Mouse (Mus musculus) embryonic facial prominence, embryonic 14.5 days (tissue): ENCODE measurements around the gene Gm6993. TPM values are rescaled to one million over a fixed set of nuclear protein-coding genes. Genes with fewer than 3 reads are reported as not detected.
A peak's percentile ranks its signal among the peaks of the same experiment; 100 is the strongest.

Experiments used
- ATAC-seq: fragments of 200-750 bp; cut with Nextera tagmentation; 2 replicates; pipeline ENCODE4 v1.8.0; 2017; ENCODE audit warnings: low read depth, moderate number of reproducible peaks, moderate TSS enrichment
- DNase-seq: peaks from one replicate; pipeline ENCODE4 v3.0.0-alpha.2; 2015; ENCODE audit warnings: low spot score
- H3K27ac ChIP-seq: fragments of 300-500 bp; sonication (generic); replicated peaks from 2 replicates; pipeline ENCODE4 v1.5.1; 2014; ENCODE audit warnings: low read depth, mild to moderate bottlenecking, low read length, moderate library complexity
- H3K27me3 ChIP-seq: fragments of 300-500 bp; sonication (generic); replicated peaks from 2 replicates; pipeline ENCODE4 v1.6.1; 2014; ENCODE audit warnings: low read length; ENCODE audit not compliant: control insufficient read depth, insufficient read depth
- H3K36me3 ChIP-seq: fragments of 300-500 bp; sonication (generic); 2 replicates; pipeline ENCODE4 v1.6.1; 2014; ENCODE audit warnings: low read length, mixed read lengths; ENCODE audit not compliant: control insufficient read depth, insufficient read depth
- H3K4me1 ChIP-seq: fragments of 300-500 bp; sonication (generic); 2 replicates; pipeline ENCODE4 v1.6.1; 2014; ENCODE audit warnings: antibody characterized with exemption, low read length; ENCODE audit not compliant: control insufficient read depth, insufficient read depth
- H3K4me2 ChIP-seq: fragments of 300-500 bp; sonication (generic); 2 replicates; pipeline ENCODE4 v1.6.1; 2014; ENCODE audit warnings: low read depth, mild to moderate bottlenecking, low read length, moderate library complexity, mixed read lengths
- H3K4me3 ChIP-seq: fragments of 300-500 bp; sonication (generic); 2 replicates; pipeline ENCODE4 v1.5.1; 2014; ENCODE audit warnings: low read depth, mild to moderate bottlenecking, low read length
- H3K9ac ChIP-seq: fragments of 300-500 bp; sonication (generic); 2 replicates; pipeline ENCODE4 v1.6.1; 2014; ENCODE audit warnings: low read depth, mild to moderate bottlenecking, low read length, moderate library complexity, mixed read lengths
- H3K9me3 ChIP-seq: fragments of 300-500 bp; sonication (generic); 2 replicates; pipeline ENCODE4 v1.6.1; 2016; ENCODE audit warnings: low read length; ENCODE audit not compliant: control insufficient read depth
- WGBS: fragments of 180-500 bp; shearing (Covaris S2); extraction: QIAGEN DNeasy Blood & Tissue Kit; methylation state at CpG from one replicate; pipeline ENCODE4 v1.1.7; 2014; 5-methylcytosine and 5-hydroxymethylcytosine counted together
- polyA plus RNA-seq: library from polyadenylated mRNA; unstranded; fragments of >200 nt; fragmentation: Nextera tagmentation; extraction: Ambion mirVana; gene quantifications from 2 replicates; pipeline ENCODE4 v1.2.1, GENCODE M21; 2014

The Gm6993 gene
- polyA plus RNA-seq, 1 experiment from 2014 or later = not detected

- WGBS = 82% methylated on average over 3 of the region's 3 CpGs
- Histone ChIP-seq H3K4me3 (no peak overlapping the region), H3K4me2 (no peak overlapping the region), H3K36me3 (no peaks in the 10 kb centered on the region), H3K9ac (no peak overlapping the region), H3K4me1 (no peaks in the 10 kb centered on the region), H3K9me3 (no peaks in the 10 kb centered on the region), H3K27me3 (no peaks in the 10 kb centered on the region), H3K27ac (no peak overlapping the region)
- ATAC-seq (no peak), DNase-seq (no peak)
Observed at GRCm38 (mm10) chr12:31244691-31245090, 4.1 kb downstream of the Gm6993 start.

GRCm38 (mm10) chr12:31246153-31246552 is 5.6 kb downstream of the Gm6993 start:
- no peak overlapping the region for H3K4me3 ChIP-seq
- H3K4me2 ChIP-seq = no peak overlapping the region
- H3K27me3 ChIP-seq = no peaks in the 10 kb centered on the region
- H3K9ac ChIP-seq = no peak overlapping the region
- no peak overlapping the region for H3K27ac ChIP-seq
- H3K36me3 ChIP-seq = no peaks in the 10 kb centered on the region
- H3K9me3 ChIP-seq = no peaks in the 10 kb centered on the region
- no peak for DNase-seq
- no peak for ATAC-seq
- WGBS = 56% methylated on average over 3 of the region's 3 CpGs
- H3K4me1 ChIP-seq = no peaks in the 10 kb centered on the region

DNA sequence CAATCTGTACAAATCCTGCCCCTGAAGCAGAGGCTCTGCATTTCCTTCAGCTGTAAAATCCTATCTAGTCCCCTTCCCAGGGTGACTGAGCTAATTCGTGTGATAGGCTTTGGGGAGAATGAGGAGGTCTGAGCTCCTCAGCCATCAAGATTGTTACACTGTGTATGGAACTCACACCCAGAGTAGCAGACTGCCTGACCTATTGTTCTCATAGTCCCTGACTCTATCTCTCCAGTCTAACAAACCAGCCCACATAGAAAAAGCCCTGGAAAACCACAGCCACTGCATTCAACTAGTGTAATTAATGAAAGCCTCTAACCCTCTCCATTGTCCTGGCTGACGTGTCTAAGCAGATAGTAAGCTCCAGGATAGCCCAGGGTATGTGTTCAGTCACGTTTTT is 6.0 kb downstream of the Gm6993 start:
- 49% methylated on average over 3 of the region's 3 CpGs for WGBS
- ATAC-seq (no peak), DNase-seq (no peak)
- Histone ChIP-seq H3K36me3 (no peaks in the 10 kb centered on the region), H3K9me3 (no peaks in the 10 kb centered on the region), H3K4me1 (no peaks in the 10 kb centered on the region), H3K4me2 (no peak overlapping the region), H3K27me3 (no peaks in the 10 kb centered on the region), H3K9ac (no peak overlapping the region), H3K27ac (no peak overlapping the region), H3K4me3 (no peak overlapping the region)

DNA sequence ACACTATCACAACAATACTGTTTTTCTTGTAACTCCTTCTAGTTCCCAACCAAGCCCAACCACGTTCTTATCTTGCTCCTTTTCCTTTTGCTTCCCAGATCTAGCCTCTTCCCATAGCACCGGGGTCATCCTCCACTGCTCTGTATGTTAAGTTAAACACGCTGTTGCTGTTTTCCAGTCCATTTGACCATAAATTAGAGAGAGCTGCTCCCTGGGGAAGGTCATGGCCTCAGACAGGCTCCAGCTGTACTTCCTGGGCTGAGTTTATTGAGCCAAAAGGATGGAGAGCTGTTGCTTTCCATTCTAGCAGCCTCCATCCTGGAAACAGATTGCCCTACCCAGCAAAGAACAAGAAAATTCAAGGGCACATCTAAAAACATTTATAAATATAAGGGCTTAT is 7.6 kb downstream of the Gm6993 start:
- H3K4me2 ChIP-seq = no peak overlapping the region
- H3K9me3 ChIP-seq = no peaks in the 10 kb centered on the region
- H3K27me3 ChIP-seq = no peaks in the 10 kb centered on the region
- H3K27ac ChIP-seq = no peak overlapping the region
- no peak overlapping the region for H3K4me3 ChIP-seq
- peak; percentile 35 for DNase-seq
- no peak for ATAC-seq
- no peaks in the 10 kb centered on the region for H3K4me1 ChIP-seq
- H3K9ac ChIP-seq = no peak overlapping the region
- no peaks in the 10 kb centered on the region for H3K36me3 ChIP-seq
- 46% methylated on average over 3 of the region's 3 CpGs for WGBS

DNA sequence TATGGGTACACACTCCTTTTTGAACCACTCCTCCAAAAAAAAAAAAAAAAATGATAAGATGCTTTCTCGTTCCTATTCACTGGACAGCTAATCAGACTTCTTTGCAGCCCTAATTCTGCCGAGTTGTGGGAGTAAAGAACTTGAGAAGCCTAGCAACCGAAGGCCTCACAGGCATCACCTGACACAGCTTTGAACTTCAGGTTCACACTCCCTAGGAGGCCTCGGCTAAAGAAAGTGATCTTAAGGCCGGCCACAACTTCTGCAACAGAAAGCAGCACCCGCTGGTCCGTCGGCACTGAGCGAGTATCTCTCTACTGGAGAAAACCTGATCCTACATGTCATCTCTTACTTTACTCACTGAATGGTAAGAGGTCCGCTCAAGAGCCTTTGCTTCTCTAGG is 8.1 kb downstream of the Gm6993 start:
- H3K4me2 ChIP-seq = no peak overlapping the region
- no peaks in the 10 kb centered on the region for H3K36me3 ChIP-seq
- H3K27me3 ChIP-seq = no peaks in the 10 kb centered on the region
- no peaks in the 10 kb centered on the region for H3K9me3 ChIP-seq
- no peak overlapping the region for H3K27ac ChIP-seq
- H3K4me1 ChIP-seq = no peaks in the 10 kb centered on the region
- no peak overlapping the region for H3K9ac ChIP-seq
- H3K4me3 ChIP-seq = no peak overlapping the region
- whole genome bisulfite sequencing = 32% methylated on average over 9 of the region's 10 CpGs
- no peak for ATAC-seq
- no peak for DNase-seq

GRCm38 (mm10) chr12:31252259-31252658 is 11.7 kb downstream of the Gm6993 start:
- Histone ChIP-seq H3K27ac (no peak overlapping the region), H3K9me3 (no peaks in the 10 kb centered on the region), H3K36me3 (no peaks in the 10 kb centered on the region), H3K9ac (no peak overlapping the region), H3K4me2 (no peak overlapping the region), H3K4me1 (no peaks in the 10 kb centered on the region), H3K4me3 (no peak overlapping the region), H3K27me3 (no peaks in the 10 kb centered on the region)
- ATAC-seq = no peak
- peak; percentile 54 for DNase-seq
- WGBS = 42% methylated on average over 4 of the region's 4 CpGs

- Histone ChIP-seq H3K27ac (no peak overlapping the region), H3K9me3 (no peaks in the 10 kb centered on the region), H3K4me3 (no peak overlapping the region), H3K4me2 (no peak overlapping the region), H3K36me3 (no peaks in the 10 kb centered on the region), H3K27me3 (no peaks in the 10 kb centered on the region), H3K9ac (no peak overlapping the region), H3K4me1 (no peaks in the 10 kb centered on the region)
- ATAC-seq (no peak), DNase-seq (no peak)
- 77% methylated on average over 8 of the region's 8 CpGs for WGBS
Observed at GRCm38 (mm10) chr12:31254978-31255377, 14.4 kb downstream of the Gm6993 start.

DNA sequence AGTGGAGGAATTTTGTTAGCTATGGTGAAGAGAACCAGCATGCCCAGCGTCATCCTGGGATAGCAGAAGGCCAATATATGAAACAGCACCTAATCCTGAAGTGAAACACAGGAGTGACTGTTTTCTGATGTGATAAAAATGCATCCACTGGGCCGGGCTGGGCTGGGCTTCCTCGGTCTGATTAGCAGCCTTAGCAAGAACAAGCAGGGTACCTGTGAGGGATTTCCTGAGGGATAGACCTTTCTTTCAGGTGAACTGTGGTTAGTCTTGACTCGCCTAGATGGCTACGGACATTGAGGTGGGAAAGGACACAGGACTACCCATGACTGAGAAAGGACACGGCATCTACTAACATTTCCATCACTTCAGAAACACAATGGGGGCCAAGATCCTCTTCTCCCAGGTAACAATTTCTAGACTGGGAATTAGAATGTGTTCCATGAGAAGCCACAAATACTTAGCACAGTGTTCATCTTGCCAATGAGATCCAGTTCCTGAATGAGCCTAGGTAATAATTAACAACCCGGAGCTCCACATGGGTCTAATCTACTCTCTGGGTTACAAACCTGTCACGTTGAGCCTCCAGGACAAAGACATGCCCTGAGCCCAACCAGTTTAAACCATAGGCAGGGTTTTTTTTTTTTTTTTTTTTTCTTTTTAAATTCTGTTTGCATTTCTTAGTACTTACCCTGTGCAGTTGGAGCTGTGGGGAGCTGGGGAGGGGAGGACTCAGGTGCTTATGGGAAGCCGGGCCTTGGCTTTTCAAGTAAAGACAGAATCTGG is 15.7 kb downstream of the Gm6993 start:
- no peaks in the 10 kb centered on the region for H3K36me3 ChIP-seq
- H3K4me2 ChIP-seq = no peak overlapping the region
- H3K9ac ChIP-seq = no peak overlapping the region
- H3K9me3 ChIP-seq = no peaks in the 10 kb centered on the region
- peak; percentile 53; the same call in 1 of the 2 replicates for ATAC-seq
- H3K27me3 ChIP-seq = no peaks in the 10 kb centered on the region
- DNase-seq = no peak
- H3K4me1 ChIP-seq = no peaks in the 10 kb centered on the region
- WGBS = 69% methylated on average over 9 of the region's 9 CpGs
- H3K4me3 ChIP-seq = no peak overlapping the region
- no peak overlapping the region for H3K27ac ChIP-seq

GRCm38 (mm10) chr12:31261882-31262281 is 21.3 kb downstream of the Gm6993 start:
- Histone ChIP-seq H3K9me3 (no peaks in the 10 kb centered on the region), H3K36me3 (peaks cover under 1% of the 10 kb centered on the region; the same call in 1 of the 2 replicates), H3K4me2 (no peak overlapping the region), H3K27me3 (no peaks in the 10 kb centered on the region), H3K4me3 (no peak overlapping the region), H3K9ac (no peak overlapping the region), H3K4me1 (peaks cover 7% of the 10 kb centered on the region; the same call in 1 of the 2 replicates), H3K27ac (no peak overlapping the region)
- no peak for ATAC-seq
- DNase-seq = no peak
- WGBS = 85% methylated on average over 3 of the region's 3 CpGs
